Comparison of ENCODE assay signal across 8 mouse cellular contexts in the genomic region with DNA sequence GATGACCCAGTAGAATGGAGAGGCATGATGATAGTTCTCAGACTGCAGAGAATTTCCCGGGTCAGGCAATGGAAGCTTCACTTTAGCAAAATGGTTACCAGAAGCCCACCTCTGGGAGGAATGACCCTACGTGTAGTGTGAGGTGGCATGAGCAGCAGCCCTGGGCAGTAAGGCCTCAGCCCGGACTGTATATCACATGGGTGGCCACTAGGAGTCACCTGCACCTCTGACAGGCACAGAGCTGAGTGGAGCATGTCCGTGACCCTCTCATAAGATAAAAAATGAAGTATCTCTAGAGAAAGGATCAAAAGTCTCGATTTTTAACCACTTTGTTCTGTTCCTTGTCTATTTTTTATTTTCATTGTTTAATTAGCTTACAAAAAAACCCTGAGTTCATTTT. TPM values are rescaled to one million over a fixed set of nuclear protein-coding genes. Genes with fewer than 3 reads are reported as not detected.
A peak's percentile ranks its signal among the peaks of the same experiment; 100 is the strongest.
DNase-seq lines count a peak whose midpoint lies in the region; TF ChIP-seq lines count a peak whose summit lies in the region.

No protein-coding gene starts in this region.

- TF ChIP-seq CTCF in gastrocnemius, adult 2 months (IDR thresholded peaks at IDR 0.05), result peak; percentile 43

- no peak overlapping the region for H3K4me3 ChIP-seq in gastrocnemius, adult 2 months

- intact Hi-C loops in gastrocnemius, adult 2 months (cut with DNase I), result no loop called here
- intact Hi-C loops in gastrocnemius, postnatal 14 days (cut with DNase I; ENCODE audit: low total_unique reads), result no loop called here

- DNase-seq in gastrocnemius, adult 2 months, result no peak
- no peak for DNase-seq in gastrocnemius, postnatal 14 days
- DNase-seq in thymus, postnatal 0 days (ENCODE audit: low spot score), result peak; percentile 4
- DNase-seq in thymus, postnatal 10 days (ENCODE audit: low spot score in 2 of 2), result no peak
- peak; percentile 27 to 47 for DNase-seq in kidney, postnatal 4 days
- no peak for DNase-seq in right cerebral cortex, postnatal 10 days (ENCODE audit: low spot score in 2 of 2)
- DNase-seq in layer of hippocampus, postnatal 25 days (ENCODE audit: extremely low spot score in 1 of 2, low spot score in 1 of 2), result no peak
- DNase-seq in cerebellum, adult 11 months, result no peak

- H3K27ac ChIP-seq in gastrocnemius, adult 2 months, result no peak overlapping the region

RNA-seq across cellular contexts. Expression of a gene that starts 14.4 kb away (rescaled TPM):
- not detected for total RNA-seq in gastrocnemius, adult 2 months (2021)
- total RNA-seq in gastrocnemius, postnatal 14 days (2021), result not detected
- 0.34 TPM in 1 of 2 replicates, not detected in the other for polyA plus RNA-seq in thymus, postnatal 0 days (2015; fragmentation: Nextera tagmentation; extraction: Ambion mirVana)
- not detected for total RNA-seq in layer of hippocampus, postnatal 25 days (2021)

RNA-seq across cellular contexts. Expression of a gene that starts 27.7 kb away (rescaled TPM):
- total RNA-seq in gastrocnemius, adult 2 months (2021), result 10 to 100 TPM; 14.7 to 15.3 TPM
- 10 to 100 TPM; 14.4 to 16.6 TPM for total RNA-seq in gastrocnemius, postnatal 14 days (2021)
- polyA plus RNA-seq in thymus, postnatal 0 days (2015; fragmentation: Nextera tagmentation; extraction: Ambion mirVana), result 23.9 and 31.3 TPM in 2 replicates
- total RNA-seq in layer of hippocampus, postnatal 25 days (2021), result 10 to 100 TPM; 50.9 to 51.9 TPM

Comparison
In these comparisons a context has a peak if more than half of its experiments do, and no peak if none do; other contexts are left out.
1. DNase-seq: peak in thymus, postnatal 0 days (single experiment) and kidney, postnatal 4 days (2 of 2); none in gastrocnemius, adult 2 months (single experiment), gastrocnemius, postnatal 14 days (single experiment), thymus, postnatal 10 days (0 of 2), right cerebral cortex, postnatal 10 days (0 of 2), layer of hippocampus, postnatal 25 days (0 of 2) and cerebellum, adult 11 months (single experiment).